Mouse (Mus musculus): ENCODE measurements around the gene Snu13. TPM values are rescaled to one million over a fixed set of nuclear protein-coding genes. Genes with fewer than 3 reads are reported as not detected.

Snu13 gene
- total RNA-seq, 2 experiments from 2014 or later = 80.5 to 99.1 TPM

DNA sequence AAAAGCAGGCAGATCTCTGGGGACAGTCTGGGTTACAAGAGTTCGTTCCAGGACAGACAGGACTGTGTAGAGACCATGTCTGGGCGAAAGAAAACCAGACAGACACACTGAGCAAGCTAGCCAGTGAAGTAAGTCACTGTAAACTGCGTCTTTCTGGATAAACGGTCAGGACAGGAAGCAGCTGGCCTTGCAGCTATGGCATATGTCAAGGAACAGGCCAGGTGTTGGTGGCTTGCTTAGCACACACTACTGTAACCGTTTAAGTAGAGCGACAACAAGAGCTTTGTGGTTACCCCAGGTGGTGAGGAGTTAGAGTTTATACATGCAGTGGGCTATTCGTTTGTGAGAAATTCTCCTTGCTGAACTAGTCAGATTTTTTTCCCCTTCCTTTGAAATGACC is 19.7 kb downstream of the Snu13 start:
- DNase-seq (ENCODE audit: low spot score in 2 of 2) = no peak

DNA sequence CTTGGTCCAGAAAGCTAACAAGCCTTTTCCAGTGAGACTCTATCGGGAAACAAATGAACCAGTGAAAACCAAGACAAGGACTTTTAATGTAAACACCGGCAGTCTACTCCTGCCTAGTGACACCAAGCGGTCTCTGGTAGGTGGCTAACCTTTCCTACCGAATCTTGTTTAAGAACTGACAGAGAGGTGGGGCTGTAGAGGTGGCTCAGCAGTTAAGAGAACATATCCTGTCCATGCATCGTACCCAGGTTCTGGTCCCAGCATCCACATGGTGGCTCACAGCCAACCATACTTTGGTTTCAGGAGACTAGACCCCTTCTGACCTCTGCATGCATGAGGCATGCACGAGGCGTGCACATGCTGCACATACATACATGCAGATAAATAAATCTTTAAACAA is 20.1 kb downstream of the Snu13 start:
- DNase-seq (ENCODE audit: low spot score in 2 of 2) = no peak

DNA sequence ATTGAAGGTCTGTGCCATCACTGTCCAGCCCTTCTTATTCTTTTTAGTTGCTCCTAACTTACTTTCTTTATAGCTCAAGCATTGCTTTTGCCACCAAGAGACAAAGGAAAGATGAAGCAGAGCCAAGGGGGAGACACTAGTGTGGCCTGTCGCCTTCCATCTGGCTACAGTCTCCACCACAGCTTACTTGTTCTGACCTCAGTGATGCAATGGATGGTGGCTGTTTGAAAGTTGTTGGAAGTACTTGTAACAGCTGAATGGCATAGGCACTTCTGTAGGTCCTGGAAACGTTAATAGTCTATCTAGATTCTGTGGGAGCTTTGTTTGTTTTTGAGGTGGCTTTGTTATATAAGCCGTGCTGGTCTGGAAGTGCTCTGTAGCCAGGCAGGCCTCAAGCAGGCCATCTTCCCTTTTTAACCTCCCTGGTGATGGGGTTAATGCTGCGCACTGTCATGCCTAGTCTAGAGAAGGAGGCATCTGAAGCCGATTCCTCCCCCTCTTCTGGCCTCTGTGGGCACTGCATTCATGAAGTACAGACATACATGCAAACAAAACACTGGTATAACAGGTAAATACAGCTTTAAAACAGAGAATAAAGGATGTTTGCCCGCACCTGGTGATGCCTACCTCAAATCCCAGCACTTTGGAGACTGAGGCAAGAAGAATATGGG is 23.3 kb downstream of the Snu13 start:
- no peak for DNase-seq (ENCODE audit: low spot score in 2 of 2)

DNA sequence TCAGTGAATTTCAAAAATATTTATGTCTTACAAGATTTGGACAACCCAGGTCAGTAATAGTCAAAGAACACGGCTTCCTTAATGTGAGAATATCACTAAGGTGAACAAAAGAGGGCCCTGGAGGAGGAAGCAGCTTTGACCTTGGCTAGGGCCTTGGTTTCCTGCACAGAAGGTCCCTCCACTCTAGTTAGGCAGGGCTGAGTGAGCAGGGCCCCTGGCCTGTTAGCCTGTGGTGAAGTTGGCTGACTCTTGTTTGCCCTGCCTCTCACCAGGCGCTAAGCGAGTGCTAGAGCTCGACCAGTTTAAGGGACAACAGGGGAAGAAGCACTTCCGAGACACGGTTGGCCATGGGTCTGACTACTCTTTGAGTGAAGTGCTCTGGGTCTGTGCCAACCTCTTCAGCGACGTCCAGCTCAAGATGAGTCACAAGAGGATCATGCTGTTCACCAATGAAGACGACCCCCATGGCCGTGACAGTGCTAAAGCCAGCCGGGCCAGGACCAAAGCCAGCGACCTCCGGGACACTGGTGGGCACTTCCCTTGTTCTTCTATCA is 24.8 kb downstream of the Snu13 start:
- DNase-seq (ENCODE audit: low spot score in 2 of 2) = peak; percentile 33 to 45

DNA sequence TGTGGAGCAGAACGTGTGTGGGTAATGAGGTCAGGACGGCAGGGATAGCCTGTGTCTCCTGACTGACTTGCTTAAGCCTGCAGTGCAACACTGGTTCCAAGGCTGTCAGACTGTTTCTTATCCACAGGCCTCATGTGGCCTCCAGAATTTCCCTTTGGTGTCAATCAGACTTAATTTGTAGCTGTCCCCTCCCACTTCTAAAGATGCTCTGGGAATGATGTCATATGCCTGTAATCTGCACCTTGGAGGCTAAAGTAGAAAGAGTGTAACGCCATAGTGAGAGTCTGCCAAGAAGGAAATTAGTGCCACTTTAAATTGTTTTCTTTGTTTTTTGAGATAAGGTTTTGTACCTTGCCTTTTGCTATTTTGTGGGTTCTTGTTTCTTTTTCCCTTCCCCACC is 28.1 kb downstream of the Snu13 start:
- no peak for DNase-seq (ENCODE audit: low spot score in 2 of 2)

DNA sequence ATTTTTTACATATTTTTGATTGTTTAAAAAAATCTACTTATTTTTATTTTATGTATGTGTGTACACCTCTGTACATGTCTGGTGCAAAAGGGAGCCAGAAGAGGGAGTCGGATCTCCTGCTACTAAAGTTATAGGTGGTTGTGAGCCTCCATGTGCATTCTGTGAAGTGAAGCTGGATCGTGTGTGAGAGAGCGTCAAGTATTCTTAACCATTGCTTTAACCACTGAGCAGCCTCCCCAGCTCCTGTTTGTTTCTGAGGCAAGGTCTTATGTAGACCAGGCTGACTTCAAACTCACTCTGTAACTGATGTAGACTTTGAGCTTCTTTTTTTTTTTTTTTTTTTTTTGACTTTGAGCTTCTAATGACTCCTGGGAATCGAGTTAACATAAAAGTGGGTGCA is 29.9 kb downstream of the Snu13 start:
- no peak for DNase-seq (ENCODE audit: low spot score in 2 of 2)

DNA sequence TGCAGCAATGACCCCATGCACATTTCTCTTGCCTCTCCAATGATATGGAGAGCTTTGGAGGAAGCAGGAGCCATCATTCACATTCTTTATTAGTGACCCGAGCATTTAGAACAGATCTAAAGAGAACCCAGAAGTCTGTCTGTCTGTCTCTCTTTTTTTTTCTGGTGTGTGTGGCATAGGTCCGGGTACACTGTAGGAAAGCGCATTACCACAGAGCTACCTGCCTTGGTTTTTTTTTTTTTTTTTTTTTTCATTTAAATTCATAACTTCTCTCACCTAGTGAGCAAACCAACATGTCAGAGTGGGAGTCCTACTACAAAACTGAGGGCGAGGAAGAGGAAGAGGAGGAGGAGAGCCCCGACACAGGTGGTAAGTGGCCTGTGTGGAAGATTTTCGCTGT is 30.6 kb downstream of the Snu13 start:
- DNase-seq (ENCODE audit: low spot score in 2 of 2) = no peak

DNA sequence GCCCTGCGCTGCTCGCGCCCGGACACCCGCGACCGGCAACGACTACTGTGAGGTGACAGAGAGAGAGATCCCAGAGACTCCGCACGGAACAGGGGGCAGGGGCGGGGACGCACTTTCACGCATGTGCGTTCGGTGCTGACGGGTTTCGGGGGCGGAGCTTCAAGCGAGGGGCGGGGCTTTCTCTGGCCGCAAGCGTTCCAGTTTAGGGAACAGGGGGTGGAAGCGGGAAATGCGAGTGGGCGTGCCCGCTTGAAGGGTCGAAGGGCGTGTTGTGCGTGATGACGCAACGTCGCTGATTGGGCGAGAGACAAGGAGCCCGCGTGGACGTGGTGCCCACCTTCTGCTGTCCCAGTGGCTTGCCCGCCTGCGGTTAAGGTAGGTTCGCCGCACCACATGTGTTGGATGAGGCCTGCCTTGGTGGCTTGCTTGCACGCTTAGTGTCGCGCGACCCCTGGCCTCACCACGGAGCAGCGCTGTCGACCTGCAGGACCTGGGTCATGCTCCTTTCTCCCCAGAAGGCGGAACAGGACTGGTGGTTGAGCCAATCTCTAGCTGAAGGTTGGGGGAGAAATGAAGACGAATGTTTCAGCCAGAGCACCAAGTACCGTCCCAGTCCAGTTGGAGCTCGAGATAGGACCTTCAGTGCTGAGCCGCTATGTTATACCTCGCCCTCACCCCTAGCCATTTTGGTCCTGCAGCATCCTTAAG is 31.1 kb downstream of the Snu13 start:
- DNase-seq (ENCODE audit: low spot score in 2 of 2) = peak; percentile 100

DNA sequence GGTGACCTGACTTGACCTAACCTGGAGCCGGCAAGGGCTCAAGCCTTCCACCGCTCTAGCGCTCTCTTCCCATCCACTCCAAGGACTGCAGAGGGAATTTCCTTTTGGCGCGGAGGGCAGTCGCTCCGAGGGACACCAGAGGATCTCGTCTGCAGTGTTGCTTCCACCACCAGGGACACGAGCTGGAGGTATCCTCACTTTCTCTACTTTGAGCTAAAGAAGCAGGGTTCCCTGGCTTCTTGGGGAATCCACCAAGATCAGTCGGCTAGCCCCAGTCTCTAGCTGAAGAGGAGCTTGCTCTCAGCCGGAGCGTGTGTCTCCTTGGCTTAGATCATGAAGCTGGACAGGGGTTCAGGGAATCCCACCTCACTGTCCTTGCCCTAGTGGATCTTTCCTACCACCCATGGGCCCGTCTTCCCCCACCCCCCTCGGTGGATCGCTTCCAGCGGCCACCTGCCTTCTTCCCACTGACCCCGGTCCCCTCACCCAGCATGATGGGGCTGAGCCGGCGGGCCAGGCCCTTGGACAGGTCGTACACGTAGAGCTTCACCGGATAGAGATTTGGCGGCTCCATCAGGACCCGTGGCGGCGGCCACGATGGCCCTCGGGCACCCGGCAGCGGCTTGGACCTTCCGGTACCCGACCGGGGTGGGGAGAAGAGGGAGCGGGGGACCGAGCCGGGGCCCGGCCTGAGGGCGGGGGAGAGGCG is 31.9 kb downstream of the Snu13 start:
- peak; percentile 30 to 33 for DNase-seq (ENCODE audit: low spot score in 2 of 2)

DNA sequence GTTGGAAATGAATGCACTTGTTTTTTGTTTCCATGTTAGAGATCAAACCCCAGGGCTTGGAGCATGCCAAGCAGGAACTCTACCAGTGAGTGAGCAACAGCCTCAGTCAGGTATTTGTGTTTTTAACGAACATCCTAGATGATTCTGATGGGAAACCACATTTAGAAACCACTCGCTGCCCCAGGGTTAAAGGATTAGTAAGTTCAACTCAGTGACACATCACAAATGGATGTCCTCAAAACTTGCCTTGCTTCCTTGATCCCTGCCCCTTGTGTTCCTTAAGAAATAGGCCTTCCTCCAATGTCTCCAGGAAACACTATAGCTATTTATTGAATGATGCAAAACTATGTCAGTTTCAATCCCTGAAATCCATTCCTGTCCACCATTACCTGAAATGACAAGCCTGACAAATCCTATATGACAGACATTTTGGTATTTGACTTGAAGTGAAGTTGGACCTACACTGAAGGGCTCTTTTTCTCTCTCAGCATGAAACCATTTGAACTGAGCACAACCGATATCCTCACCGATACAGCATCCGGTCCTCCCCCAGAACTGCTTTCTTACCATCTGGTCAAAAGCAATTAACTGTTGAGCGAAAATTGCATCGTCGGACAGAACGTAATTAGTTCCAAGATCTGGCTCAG is 32.5 kb downstream of the Snu13 start:
- DNase-seq (ENCODE audit: low spot score in 2 of 2) = no peak

DNA sequence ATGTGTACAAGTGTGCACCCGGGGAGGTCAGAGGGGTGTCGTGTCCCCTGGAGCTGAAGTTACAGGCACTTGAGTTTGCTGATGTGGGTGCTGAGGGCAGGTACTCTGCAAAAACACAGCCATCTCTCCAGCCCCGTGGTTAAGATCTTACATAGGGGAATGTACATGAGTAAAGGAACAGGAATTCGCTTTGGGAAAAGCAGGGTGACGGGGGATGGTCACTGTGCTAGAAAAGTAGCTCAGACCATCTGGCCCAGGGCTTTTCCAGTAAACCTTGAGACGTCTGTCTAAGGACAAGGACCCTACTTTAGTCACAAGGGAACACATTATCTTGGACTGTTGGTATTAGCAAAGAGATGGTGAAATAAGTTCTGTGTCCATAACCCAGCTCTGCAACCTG is 35.5 kb downstream of the Snu13 start:
- no peak for DNase-seq (ENCODE audit: low spot score in 2 of 2)

DNA sequence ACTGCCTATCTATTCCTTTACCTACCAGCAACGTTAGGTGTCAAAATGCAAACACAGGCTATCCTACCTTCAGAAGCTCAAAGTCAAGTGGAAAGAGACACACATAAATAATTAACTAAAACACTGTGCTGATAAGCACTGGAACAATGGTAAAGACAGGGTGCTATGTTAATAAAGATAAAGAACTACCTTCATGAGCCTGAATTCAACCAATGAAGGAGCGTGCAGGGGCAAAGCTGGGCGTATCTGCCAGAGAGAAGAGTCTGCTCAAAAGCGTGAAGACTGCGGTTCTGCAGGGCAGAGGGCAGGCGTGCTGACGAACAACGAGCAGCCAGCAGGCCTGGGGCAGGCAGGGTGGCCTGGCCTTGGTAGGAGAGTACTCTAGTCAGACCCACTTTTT is 43.1 kb downstream of the Snu13 start:
- no peak for DNase-seq (ENCODE audit: low spot score in 2 of 2)

DNA sequence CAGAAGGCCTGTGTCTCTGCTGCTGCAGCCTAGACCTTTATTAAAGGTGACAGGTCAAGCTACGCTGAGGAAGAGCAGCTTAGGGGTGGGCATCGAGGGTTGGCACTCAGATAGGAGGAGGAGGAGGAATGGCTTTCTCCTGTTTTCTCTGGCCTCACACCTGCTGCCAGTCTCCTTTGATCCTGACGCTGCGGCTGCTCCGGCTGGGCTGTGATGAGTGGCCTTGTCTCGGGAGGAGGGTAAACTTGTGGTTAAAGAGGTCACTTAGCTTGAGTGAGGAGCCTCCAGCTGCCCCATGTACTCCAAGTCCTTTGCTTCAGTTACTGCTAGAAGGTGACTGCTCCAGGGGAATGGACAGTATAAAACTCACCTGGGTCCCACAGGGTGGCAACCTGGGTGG is 53.4 kb downstream of the Snu13 start:
- no peak for DNase-seq (ENCODE audit: low spot score in 2 of 2)

DNA sequence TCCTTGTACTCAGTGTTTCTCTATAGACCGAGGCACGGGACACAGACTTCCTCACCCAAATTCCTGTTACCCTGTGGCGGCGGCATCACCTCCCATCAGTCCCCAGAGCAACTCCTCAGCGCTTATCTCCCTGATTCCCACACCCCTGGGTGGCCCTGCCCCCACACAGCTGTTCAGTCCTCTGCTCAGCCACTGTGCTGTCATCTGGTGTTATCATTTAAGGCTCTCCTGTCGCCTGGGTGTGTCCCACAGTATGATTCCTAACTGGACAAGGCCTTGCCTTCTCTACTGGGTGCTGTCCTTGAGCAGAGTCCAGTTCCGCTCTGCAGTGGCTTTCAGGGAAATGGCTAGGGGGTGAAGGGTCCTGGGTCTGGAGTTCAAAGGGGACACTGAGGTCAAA is 56.8 kb downstream of the Snu13 start:
- DNase-seq (ENCODE audit: low spot score in 2 of 2) = no peak

Other genes starting within 250 kb of the Snu13 start
- 10 to 100 TPM; 45.0 to 46.9 TPM for gene Tef, start 245.2 kb downstream of the Snu13 start, total RNA-seq (2021)
- 100 to 1,000 TPM; 103 to 121 TPM for gene Tob2, start 188.8 kb downstream of the Snu13 start, total RNA-seq (2021)
- 10 to 100 TPM; 54.3 to 55.6 TPM for gene Phf5a, start 175.7 kb downstream of the Snu13 start, total RNA-seq (2021)
- 1,000 to 10,000 TPM in 1 of 2 experiments, 100 to 1,000 TPM in 1; 791 to 1,455 TPM for gene Aco2, start 175.3 kb downstream of the Snu13 start, total RNA-seq (2021)
- gene Polr3h, start 121.4 kb downstream of the Snu13 start, total RNA-seq (2021) = 10 to 100 TPM; 16.2 to 19.9 TPM
- gene Csdc2, start 110.8 kb downstream of the Snu13 start, total RNA-seq (2021) = 1 to 10 TPM; 6.9 to 9.2 TPM
- 10 to 100 TPM; 58.0 to 85.4 TPM for gene Pmm1, start 86.7 kb downstream of the Snu13 start, total RNA-seq (2021)
- gene 1700029P11Rik, start 67.1 kb downstream of the Snu13 start, total RNA-seq (2021) = not detected
- 10 to 100 TPM; 55.8 to 88.9 TPM for gene Xrcc6, start 59.8 kb downstream of the Snu13 start, total RNA-seq (2021)
- 100 to 1,000 TPM in 1 of 2 experiments, 10 to 100 TPM in 1; 52.7 to 123 TPM for gene Desi1, start 13.7 kb downstream of the Snu13 start, total RNA-seq (2021)
- gene 4930407I10Rik, start 11.6 kb upstream of the Snu13 start, total RNA-seq (2021) = not detected
- 1 to 10 TPM in 1 of 2 experiments, under 1 TPM in 1; 0.58 to 4.1 TPM for gene Mei1, start 22.4 kb upstream of the Snu13 start, total RNA-seq (2021)
- gene Ccdc134, start 80.3 kb upstream of the Snu13 start, total RNA-seq (2021) = 1 to 10 TPM; 6.7 to 8.9 TPM
- 100 to 1,000 TPM in 1 of 2 experiments, 10 to 100 TPM in 1; 79.3 to 109 TPM for gene Srebf2, start 99.6 kb upstream of the Snu13 start, total RNA-seq (2021)
- gene Shisa8, start 165.2 kb upstream of the Snu13 start, total RNA-seq (2021) = under 1 TPM; 0.13 to 0.27 TPM
- gene Tnfrsf13c, start 176.8 kb upstream of the Snu13 start, total RNA-seq (2021) = under 1 TPM; 0.16 to 0.17 TPM
- gene Cenpm, start 197.2 kb upstream of the Snu13 start, total RNA-seq (2021) = 1 to 10 TPM; 2.4 to 2.5 TPM
- under 1 TPM; 0.33 to 0.90 TPM for gene 1500009C09Rik, start 204.8 kb upstream of the Snu13 start, total RNA-seq (2021)
- gene Sept3, start 227.3 kb upstream of the Snu13 start, total RNA-seq (2021) = 1 to 10 TPM; 3.4 to 3.8 TPM

Data from adrenal gland, adult 18-20 months (tissue).